Comparison of ENCODE assay signal across 11 mouse cellular contexts in the genomic region with DNA sequence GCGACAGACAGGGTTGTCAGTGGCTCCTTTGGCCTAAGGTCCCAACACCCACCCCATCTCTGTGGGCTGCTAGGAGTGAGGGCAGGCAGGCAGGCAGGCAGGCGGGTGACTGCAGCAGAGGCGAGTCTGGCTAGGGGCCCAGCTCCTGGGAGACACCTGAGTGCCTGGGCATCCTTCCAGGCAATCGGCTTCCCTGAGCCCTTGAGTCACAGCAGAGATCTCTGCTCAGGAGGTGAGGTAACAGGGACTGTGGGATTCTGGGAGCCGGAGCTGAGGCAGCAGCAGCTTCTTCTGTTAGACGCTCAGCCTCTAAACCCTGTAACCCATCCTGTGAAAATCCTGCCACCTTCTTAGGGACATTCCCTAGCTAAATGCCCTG. TPM values are rescaled to one million over a fixed set of nuclear protein-coding genes. Genes with fewer than 3 reads are reported as not detected.
A peak's percentile ranks its signal among the peaks of the same experiment; 100 is the strongest.
DNase-seq lines count a peak whose midpoint lies in the region; ATAC-seq and TF ChIP-seq lines count a peak whose summit lies in the region.
"Had no signal": no experiment of that assay in that cellular context is flagged by ENCODE, and none has a peak within 500 bp of the region (broad histone marks: within the 10 kb centered on the region; RNA-seq: fewer than 3 reads in every experiment).

No protein-coding gene starts in this region.

- no peak overlapping the region for H3K4me2 ChIP-seq in heart, embryonic 13.5 days
- H3K4me2 ChIP-seq in heart, embryonic 11.5 days, result no peak overlapping the region
- H3K4me2 ChIP-seq in neural tube, embryonic 15.5 days, result no peak overlapping the region
- no peak overlapping the region for H3K4me2 ChIP-seq in midbrain, embryonic 14.5 days (ENCODE audit: low read length)
- H3K4me2 ChIP-seq: limb, embryonic 13.5 days had no signal

- TF ChIP-seq CTCF in spleen, adult 2 months (IDR thresholded peaks at IDR 0.05; ENCODE audit: extremely low read depth, insufficient read depth, insufficient read length, insufficient replicate concordance), result no peak

- no peak overlapping the region for H3K4me3 ChIP-seq in heart, embryonic 13.5 days
- no peak overlapping the region for H3K4me3 ChIP-seq in heart, embryonic 11.5 days (ENCODE audit: low read depth, low read length)
- H3K4me3 ChIP-seq in spleen, adult 2 months (ENCODE audit: extremely low read depth, insufficient read depth, insufficient read length), result no peak overlapping the region
- no peak overlapping the region for H3K4me3 ChIP-seq in neural tube, embryonic 15.5 days (replicated peaks)
- no peak overlapping the region for H3K4me3 ChIP-seq in midbrain, embryonic 14.5 days (replicated peaks; ENCODE audit: low read depth, low read length)
- H3K4me3 ChIP-seq: erythroblast, embryonic 14.5 days; limb, embryonic 13.5 days had no signal

- H3K9me3 ChIP-seq in heart, embryonic 13.5 days, result no peaks in the 10 kb centered on the region
- H3K9me3 ChIP-seq in heart, embryonic 11.5 days (replicated peaks; ENCODE audit: control insufficient read depth, low read length), result no peaks in the 10 kb centered on the region
- no peaks in the 10 kb centered on the region for H3K9me3 ChIP-seq in neural tube, embryonic 15.5 days (replicated peaks)
- H3K9me3 ChIP-seq in midbrain, embryonic 14.5 days (ENCODE audit: control insufficient read depth, low read length), result no peaks in the 10 kb centered on the region
- H3K9me3 ChIP-seq: limb, embryonic 13.5 days had no signal

- no peak for TF ChIP-seq POLR2A in spleen, adult 2 months (IDR thresholded peaks at IDR 0.05; ENCODE audit: low read depth, low read length)

- H3K27me3 ChIP-seq in heart, embryonic 13.5 days (replicated peaks), result no peaks in the 10 kb centered on the region
- H3K27me3 ChIP-seq in heart, embryonic 11.5 days (ENCODE audit: control insufficient read depth, insufficient read depth, low read length), result no peaks in the 10 kb centered on the region
- no peaks in the 10 kb centered on the region for H3K27me3 ChIP-seq in spleen, adult 2 months (ENCODE audit: control insufficient read depth, insufficient read depth, low read length)
- H3K27me3 ChIP-seq in neural tube, embryonic 15.5 days (replicated peaks), result no peaks in the 10 kb centered on the region
- no peaks in the 10 kb centered on the region for H3K27me3 ChIP-seq in midbrain, embryonic 14.5 days (ENCODE audit: control insufficient read depth, insufficient read depth, low read length)
- H3K27me3 ChIP-seq: limb, embryonic 13.5 days had no signal

- peaks cover 96% of the 10 kb centered on the region for H3K36me3 ChIP-seq in heart, embryonic 13.5 days
- peaks cover 54% of the 10 kb centered on the region for H3K36me3 ChIP-seq in heart, embryonic 11.5 days (ENCODE audit: control insufficient read depth, insufficient read depth, low read length)
- H3K36me3 ChIP-seq in spleen, adult 2 months (ENCODE audit: control insufficient read depth, insufficient read depth, low read length), result peaks cover 41% of the 10 kb centered on the region
- H3K36me3 ChIP-seq in neural tube, embryonic 15.5 days, result peaks cover 11% of the 10 kb centered on the region
- peaks cover 52% of the 10 kb centered on the region for H3K36me3 ChIP-seq in midbrain, embryonic 14.5 days (ENCODE audit: control insufficient read depth, insufficient read depth, low read length)

- DNase-seq in spleen, adult 2 months (ENCODE audit: low read depth in 1 of 2, low spot score in 2 of 2), result no peak
- no peak for DNase-seq in spleen, adult 18-20 months
- DNase-seq in kidney, postnatal 10 days, result peak; percentile 62
- DNase-seq in right cerebral cortex, postnatal 25 days, result peak; percentile 63
- DNase-seq in midbrain, embryonic 14.5 days, result no peak
- DNase-seq: adrenal gland, adult 2 months had no signal

- WGBS in heart, embryonic 13.5 days, result 70% methylated on average over 6 of the region's 6 CpGs
- 73% methylated on average over 6 of the region's 6 CpGs for WGBS in heart, embryonic 11.5 days (ENCODE audit: insufficient replicate concordance)
- WGBS in spleen, adult 2 months, result 78% methylated on average over 6 of the region's 6 CpGs
- WGBS in neural tube, embryonic 15.5 days, result 87% methylated on average over 6 of the region's 6 CpGs
- 90% methylated on average over 6 of the region's 6 CpGs for WGBS in midbrain, embryonic 14.5 days

- H3K9ac ChIP-seq in heart, embryonic 13.5 days, result peak overlapping the region; percentile 56; the same call in 1 of the 2 replicates
- H3K9ac ChIP-seq in heart, embryonic 11.5 days (ENCODE audit: low read depth, low read length), result no peak overlapping the region
- H3K9ac ChIP-seq in neural tube, embryonic 15.5 days (replicated peaks), result no peak overlapping the region
- no peak overlapping the region for H3K9ac ChIP-seq in midbrain, embryonic 14.5 days (replicated peaks; ENCODE audit: low read length)
- H3K9ac ChIP-seq: limb, embryonic 13.5 days had no signal

- no peak overlapping the region for H3K27ac ChIP-seq in heart, embryonic 13.5 days (replicated peaks)
- H3K27ac ChIP-seq in heart, embryonic 11.5 days (ENCODE audit: low read depth, low read length), result no peak overlapping the region
- peak overlapping the region; percentile 79 for H3K27ac ChIP-seq in spleen, adult 2 months (ENCODE audit: insufficient read depth, low read length)
- H3K27ac ChIP-seq in neural tube, embryonic 15.5 days (replicated peaks), result no peak overlapping the region
- H3K27ac ChIP-seq in midbrain, embryonic 14.5 days (replicated peaks; ENCODE audit: low read depth, low read length), result no peak overlapping the region
- H3K27ac ChIP-seq: limb, embryonic 13.5 days had no signal

- no peak for ATAC-seq in heart, embryonic 13.5 days (ENCODE audit: extremely low read depth, insufficient number of reproducible peaks, low FRiP score, low TSS enrichment)
- no peak for ATAC-seq in heart, embryonic 11.5 days (replicated peaks; ENCODE audit: insufficient number of reproducible peaks, low FRiP score, low TSS enrichment)
- no peak for ATAC-seq in neural tube, embryonic 15.5 days (ENCODE audit: low FRiP score)
- no peak for ATAC-seq in midbrain, embryonic 14.5 days (ENCODE audit: low FRiP score, low TSS enrichment)

- peaks cover 12% of the 10 kb centered on the region for H3K4me1 ChIP-seq in heart, embryonic 13.5 days
- H3K4me1 ChIP-seq in heart, embryonic 11.5 days (ENCODE audit: control insufficient read depth, insufficient read depth, low read length), result no peaks in the 10 kb centered on the region
- peaks cover 32% of the 10 kb centered on the region; the same call in 1 of the 2 replicates for H3K4me1 ChIP-seq in spleen, adult 2 months (ENCODE audit: control insufficient read depth, insufficient read depth, insufficient read length)
- no peaks in the 10 kb centered on the region for H3K4me1 ChIP-seq in neural tube, embryonic 15.5 days
- no peaks in the 10 kb centered on the region for H3K4me1 ChIP-seq in midbrain, embryonic 14.5 days (ENCODE audit: control insufficient read depth, insufficient read depth, low read length)
- H3K4me1 ChIP-seq: limb, embryonic 13.5 days had no signal

RNA-seq across cellular contexts. Expression of gene Spib, which starts 4.7 kb away (rescaled TPM):
- polyA plus RNA-seq in heart, embryonic 13.5 days (2015; fragmentation: Nextera tagmentation; extraction: Ambion mirVana), result 0.05 and 0.13 TPM in 2 replicates
- polyA plus RNA-seq in heart, embryonic 11.5 days (2014; fragmentation: Nextera tagmentation; extraction: Ambion mirVana), result not detected in 2 replicates
- 285 and 365 TPM in 2 replicates for polyA plus RNA-seq in spleen, adult 2 months (2012; rRNA removed)
- 7.5 TPM in 1 of 2 replicates, not detected in the other for polyA plus RNA-seq in neural tube, embryonic 15.5 days (2015; fragmentation: Nextera tagmentation; extraction: Ambion mirVana)
- polyA plus RNA-seq in midbrain, embryonic 14.5 days (2014; fragmentation: Nextera tagmentation; extraction: Ambion mirVana), result not detected in 2 replicates

RNA-seq across cellular contexts. Expression of gene Pold1, which starts 12.1 kb away (rescaled TPM):
- 56.1 and 58.7 TPM in 2 replicates for polyA plus RNA-seq in heart, embryonic 13.5 days (2015; fragmentation: Nextera tagmentation; extraction: Ambion mirVana)
- 40.1 and 43.1 TPM in 2 replicates for polyA plus RNA-seq in heart, embryonic 11.5 days (2014; fragmentation: Nextera tagmentation; extraction: Ambion mirVana)
- 118 and 121 TPM in 2 replicates for polyA plus RNA-seq in spleen, adult 2 months (2012; rRNA removed)
- polyA plus RNA-seq in neural tube, embryonic 15.5 days (2015; fragmentation: Nextera tagmentation; extraction: Ambion mirVana), result 18.8 and 38.9 TPM in 2 replicates
- polyA plus RNA-seq in midbrain, embryonic 14.5 days (2014; fragmentation: Nextera tagmentation; extraction: Ambion mirVana), result 17.8 and 19.5 TPM in 2 replicates

RNA-seq across cellular contexts. Expression of gene Mybpc2, which starts 12.1 kb away (rescaled TPM):
- polyA plus RNA-seq in heart, embryonic 13.5 days (2015; fragmentation: Nextera tagmentation; extraction: Ambion mirVana), result 2.2 and 2.4 TPM in 2 replicates
- polyA plus RNA-seq in heart, embryonic 11.5 days (2014; fragmentation: Nextera tagmentation; extraction: Ambion mirVana), result 0.37 and 0.47 TPM in 2 replicates
- polyA plus RNA-seq in spleen, adult 2 months (2012; rRNA removed), result 1.2 and 1.4 TPM in 2 replicates
- polyA plus RNA-seq in neural tube, embryonic 15.5 days (2015; fragmentation: Nextera tagmentation; extraction: Ambion mirVana), result 0.14 and 0.36 TPM in 2 replicates
- polyA plus RNA-seq in midbrain, embryonic 14.5 days (2014; fragmentation: Nextera tagmentation; extraction: Ambion mirVana), result 0.15 and 0.20 TPM in 2 replicates
- polyA plus RNA-seq: adrenal gland, adult 2 months; erythroblast, embryonic 14.5 days had no signal

RNA-seq across cellular contexts. Expression of gene Nr1h2, which starts 17.2 kb away (rescaled TPM):
- 53.5 and 58.3 TPM in 2 replicates for polyA plus RNA-seq in heart, embryonic 13.5 days (2015; fragmentation: Nextera tagmentation; extraction: Ambion mirVana)
- 48.5 and 53.4 TPM in 2 replicates for polyA plus RNA-seq in heart, embryonic 11.5 days (2014; fragmentation: Nextera tagmentation; extraction: Ambion mirVana)
- polyA plus RNA-seq in spleen, adult 2 months (2012; rRNA removed), result 162 and 211 TPM in 2 replicates
- 54.0 and 62.0 TPM in 2 replicates for polyA plus RNA-seq in neural tube, embryonic 15.5 days (2015; fragmentation: Nextera tagmentation; extraction: Ambion mirVana)
- polyA plus RNA-seq in midbrain, embryonic 14.5 days (2014; fragmentation: Nextera tagmentation; extraction: Ambion mirVana), result 57.1 and 62.0 TPM in 2 replicates

RNA-seq across cellular contexts. Expression of gene Napsa, which starts 35.6 kb away (rescaled TPM):
- 0.39 and 0.43 TPM in 2 replicates for polyA plus RNA-seq in heart, embryonic 13.5 days (2015; fragmentation: Nextera tagmentation; extraction: Ambion mirVana)
- 0.70 TPM in 1 of 2 replicates, not detected in the other for polyA plus RNA-seq in heart, embryonic 11.5 days (2014; fragmentation: Nextera tagmentation; extraction: Ambion mirVana)
- polyA plus RNA-seq in spleen, adult 2 months (2012; rRNA removed), result 256 and 335 TPM in 2 replicates
- polyA plus RNA-seq in neural tube, embryonic 15.5 days (2015; fragmentation: Nextera tagmentation; extraction: Ambion mirVana), result 1.1 and 4.9 TPM in 2 replicates
- 1.1 TPM in 1 of 2 replicates, not detected in the other for polyA plus RNA-seq in midbrain, embryonic 14.5 days (2014; fragmentation: Nextera tagmentation; extraction: Ambion mirVana)

Comparison
In these comparisons a context has a peak if more than half of its experiments do, and no peak if none do; other contexts are left out.
1. DNase-seq: peak in kidney, postnatal 10 days (single experiment) and right cerebral cortex, postnatal 25 days (single experiment); none in spleen, adult 2 months (0 of 2), spleen, adult 18-20 months (0 of 2) and midbrain, embryonic 14.5 days (single experiment).
2. RNA of gene Spib, which starts 4.7 kb away (polyA plus RNA-seq): 285 to 365 TPM in spleen, adult 2 months; 0.05 to 0.13 TPM in heart, embryonic 13.5 days, 7.5 TPM in neural tube, embryonic 15.5 days, not detected in heart, embryonic 11.5 days and not detected in midbrain, embryonic 14.5 days; every median in the first group is over 10 times any median in the second.